Mouse (Mus musculus): ENCODE data around the gene Tmem44.
A peak's percentile ranks its signal among the peaks of the same experiment; 100 is the strongest.
"Not testable (repeated sequence)": the region's sequence is repeated elsewhere in the genome, so short reads cannot be mapped to it uniquely, and the experiment has no call there.

Gene Tmem44

GRCm38 (mm10) chr16:30494883-30495282 is 55.8 kb downstream of the Tmem44 start:
- no peak for DNase-seq

DNA sequence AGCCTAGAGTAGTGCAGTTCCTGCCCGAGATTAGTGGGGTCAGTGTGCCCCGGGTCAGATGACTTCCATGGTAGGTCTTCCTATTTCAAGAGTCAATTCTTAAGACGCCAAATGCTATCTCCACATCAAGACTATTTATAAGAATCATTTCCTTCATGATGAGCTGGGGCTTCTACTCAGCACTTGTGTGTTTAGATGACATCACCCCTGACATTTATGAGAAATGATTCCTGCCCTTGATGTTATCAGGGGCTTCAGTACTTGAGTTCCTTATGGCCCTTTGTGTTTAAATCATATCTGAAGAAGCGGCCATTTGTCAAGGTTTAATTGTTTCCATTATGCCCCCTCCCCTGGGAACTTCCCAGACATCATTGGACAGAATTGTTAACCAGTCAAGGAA is 58.9 kb downstream of the Tmem44 start:
- DNase-seq: no peak

DNA sequence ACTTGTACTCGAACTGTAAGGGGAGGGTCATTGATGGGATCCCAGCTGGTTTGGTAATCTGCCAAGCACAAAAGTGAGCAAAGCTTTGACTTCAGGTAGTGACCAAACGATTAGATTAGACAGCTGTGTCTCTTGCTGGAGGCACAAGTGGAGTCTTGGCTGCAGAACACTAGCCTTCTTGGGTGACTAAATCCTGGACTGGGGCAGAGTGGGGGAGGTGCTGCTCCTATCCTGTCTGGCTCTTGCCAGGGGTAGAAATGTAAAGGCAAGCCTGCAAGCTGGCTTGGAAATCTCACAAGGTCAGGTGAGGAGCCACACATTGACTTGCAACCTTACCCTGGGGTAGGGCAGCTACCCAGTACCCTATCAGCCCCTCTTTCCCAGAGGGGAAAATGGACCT is 59.9 kb downstream of the Tmem44 start:
- no peak for DNase-seq

DNA sequence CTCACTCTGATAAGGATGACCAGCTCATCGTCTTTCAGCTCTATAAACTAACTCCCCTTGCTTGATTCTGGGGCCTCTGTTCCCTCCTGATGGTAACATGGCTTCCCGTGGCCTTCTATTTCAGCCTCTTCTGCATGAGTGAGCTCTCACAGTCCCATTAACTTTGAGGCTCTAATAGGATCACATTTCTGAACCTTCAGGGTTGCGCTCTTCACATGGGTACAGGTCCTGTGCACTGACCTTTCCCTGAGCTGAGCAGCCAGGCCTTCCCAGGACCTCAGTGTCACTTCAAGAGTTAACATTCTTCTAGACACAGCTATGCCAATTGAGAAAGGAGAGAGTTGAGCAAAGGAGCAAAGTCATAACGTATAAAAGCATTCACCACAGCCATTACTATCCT is 60.3 kb downstream of the Tmem44 start:
- DNase-seq: no peak

GRCm38 (mm10) chr16:30489662-30490061 is 61.0 kb downstream of the Tmem44 start:
- no peak for DNase-seq

DNA sequence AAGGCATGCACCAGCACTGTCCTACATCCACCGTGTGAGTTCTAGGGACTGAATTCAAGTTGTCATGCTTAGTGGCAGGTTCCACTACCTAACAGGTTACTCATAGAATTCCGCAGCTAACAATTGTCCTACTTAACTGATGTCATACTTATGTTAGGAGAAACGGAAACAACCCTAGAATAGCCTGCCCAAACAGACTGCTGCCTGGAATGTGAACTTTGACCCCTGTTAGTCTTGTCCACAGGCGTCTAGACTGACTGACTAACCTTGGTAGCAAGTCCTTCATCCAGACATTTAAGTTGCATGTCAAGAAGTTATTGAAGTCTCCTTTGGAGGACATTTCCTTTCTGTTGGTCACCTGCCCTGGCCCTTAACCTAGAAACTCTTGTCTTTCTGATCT is 64.1 kb downstream of the Tmem44 start:
- DNase-seq: no peak

- no peak for DNase-seq
These were observed 72.9 kb downstream of the Tmem44 start for GRCm38 (mm10) chr16:30477791-30478190.

DNA sequence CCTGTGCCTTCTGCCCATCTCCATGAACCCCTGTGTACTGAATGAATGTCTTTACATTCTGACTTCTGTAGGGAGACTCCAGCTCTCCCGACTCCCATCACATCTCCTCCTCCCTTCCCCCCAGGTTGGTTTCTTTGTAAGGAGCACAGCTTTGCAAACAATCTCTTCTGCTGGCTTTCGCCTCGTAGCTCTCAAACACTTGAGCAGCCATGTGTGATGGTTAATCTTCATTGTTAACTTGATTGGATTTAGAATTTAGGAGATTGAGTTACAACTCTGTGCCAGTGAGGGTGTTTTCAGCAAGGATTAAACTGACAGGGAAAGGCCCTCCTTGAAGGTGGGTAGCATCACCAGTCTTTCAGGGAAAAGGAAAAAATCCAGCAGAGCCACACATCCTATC is 73.6 kb downstream of the Tmem44 start:
- no peak for DNase-seq

GRCm38 (mm10) chr16:30475633-30476461 is 74.8 kb downstream of the Tmem44 start:
- DNase-seq: peak; percentile 4 to 13

DNA sequence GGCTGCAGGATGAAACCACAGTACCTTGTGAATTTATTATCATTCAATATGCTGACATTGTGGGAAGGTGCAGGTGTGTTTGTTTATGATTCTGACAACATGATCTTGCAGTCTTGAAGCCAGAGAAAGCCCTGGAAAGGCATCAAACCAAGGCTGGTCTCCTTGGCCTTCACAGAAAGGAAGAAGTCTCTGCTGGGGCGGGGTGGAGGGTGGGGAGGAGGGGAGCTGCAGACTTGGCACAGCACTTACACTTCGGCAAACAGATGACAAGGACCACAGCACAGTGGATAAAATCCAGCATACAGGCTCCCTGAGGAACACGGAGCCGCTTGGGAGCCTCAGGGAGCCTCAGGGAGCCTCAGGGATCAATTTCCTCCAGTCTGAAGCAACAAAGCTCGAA is 78.2 kb downstream of the Tmem44 start:
- DNase-seq: no peak

GRCm38 (mm10) chr16:30471912-30472311 is 78.7 kb downstream of the Tmem44 start:
- no peak for DNase-seq

DNA sequence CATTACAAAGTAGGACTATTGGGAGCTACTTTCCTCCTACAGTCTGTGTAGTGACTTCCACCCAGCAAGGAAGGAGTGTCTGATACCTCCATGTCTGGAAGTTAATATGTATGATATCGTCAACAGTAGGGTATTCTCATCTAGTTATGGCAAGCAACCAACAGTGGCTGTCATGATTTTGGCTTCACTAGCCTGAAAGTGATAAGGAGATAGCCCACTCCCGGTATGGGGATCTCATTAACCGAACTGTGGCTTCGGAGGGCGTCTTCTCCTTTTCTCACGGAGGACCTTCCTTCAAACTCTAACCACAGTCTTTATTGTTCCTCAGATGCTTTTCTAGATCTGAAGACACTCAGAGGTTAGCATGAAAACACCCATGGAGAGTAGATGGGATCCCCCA is 81.7 kb downstream of the Tmem44 start:
- DNase-seq: no peak

- no peak for DNase-seq
These were observed 84.9 kb downstream of the Tmem44 start for GRCm38 (mm10) chr16:30465680-30466298.

DNA sequence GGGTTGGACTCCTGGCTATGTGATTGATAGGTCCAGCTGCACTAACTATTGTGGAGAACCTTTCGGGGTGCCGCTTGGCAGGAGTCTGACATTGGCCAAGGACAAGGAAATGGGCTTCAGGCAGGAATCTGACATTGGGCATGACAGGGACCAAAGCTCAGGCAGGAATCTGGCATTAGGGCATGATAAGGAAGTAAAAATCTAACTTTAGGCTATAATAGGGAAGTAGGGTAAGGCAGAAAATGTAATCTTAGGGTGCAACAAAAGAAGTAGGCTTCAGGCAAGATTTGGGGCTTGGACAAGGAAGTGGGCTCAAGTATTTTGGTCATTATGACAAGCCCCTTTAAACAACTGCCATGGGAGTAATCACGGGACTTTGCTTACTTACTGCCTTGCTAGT is 85.9 kb downstream of the Tmem44 start:
- DNase-seq: not testable (repeated sequence)
